Mouse (Mus musculus): ENCODE measurements around the gene Vapa.

DNA sequence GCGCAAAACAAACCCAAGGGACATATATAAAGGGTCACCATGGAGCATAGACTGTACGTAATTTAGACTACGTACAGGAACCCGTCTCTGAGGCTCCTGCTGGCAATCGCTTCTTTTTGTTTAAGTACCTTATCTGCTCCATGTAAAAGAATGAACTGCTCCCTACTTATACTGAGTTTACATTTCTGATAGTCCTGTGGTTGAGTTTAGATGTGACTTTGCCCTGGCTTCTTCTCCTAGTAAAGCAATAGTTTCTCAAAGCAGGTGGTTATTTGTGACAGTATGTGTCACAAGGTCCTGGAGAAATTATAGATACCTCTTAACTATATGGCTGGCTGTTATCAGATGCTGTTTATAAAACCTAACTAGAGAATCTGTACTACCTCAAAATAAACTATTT, 31.9 kb downstream of the Vapa start:
- no peak for TF ChIP-seq CTCF (IDR thresholded peaks at IDR 0.05)
- no peak for TF ChIP-seq EP300 (IDR thresholded peaks at IDR 0.05)
